Mouse (Mus musculus): ENCODE results near the gene F7.

GRCm38 (mm10) chr8:13050550-13050949 is 24.7 kb downstream of the F7 start:
- TF ChIP-seq CTCF (IDR thresholded peaks at IDR 0.05; ENCODE audit: low read depth) (no peak), EP300 (optimal IDR thresholded peaks at IDR 0.05) (no peak)

All from stomach, postnatal 0 days (tissue).